Mouse (Mus musculus): ENCODE data around the gene Macrod1. TPM values are rescaled to one million over a fixed set of nuclear protein-coding genes. Genes with fewer than 3 reads are reported as not detected.

The Macrod1 gene
- polyA plus RNA-seq, 1 experiment = 22.2 TPM

GRCm38 (mm10) chr19:7166767-7167166 lies 110.2 kb downstream of the Macrod1 start:
- H3K4me3 ChIP-seq (ENCODE audit: insufficient read depth, low read length) = no peak overlapping the region; the same call in 1 of the 2 replicates
- TF ChIP-seq CTCF (IDR thresholded peaks at IDR 0.05; ENCODE audit: extremely low read depth, insufficient read depth, low read length) (no peak), POLR2A (IDR thresholded peaks at IDR 0.05; ENCODE audit: extremely low read depth, insufficient read depth, low read length) (no peak)

DNA sequence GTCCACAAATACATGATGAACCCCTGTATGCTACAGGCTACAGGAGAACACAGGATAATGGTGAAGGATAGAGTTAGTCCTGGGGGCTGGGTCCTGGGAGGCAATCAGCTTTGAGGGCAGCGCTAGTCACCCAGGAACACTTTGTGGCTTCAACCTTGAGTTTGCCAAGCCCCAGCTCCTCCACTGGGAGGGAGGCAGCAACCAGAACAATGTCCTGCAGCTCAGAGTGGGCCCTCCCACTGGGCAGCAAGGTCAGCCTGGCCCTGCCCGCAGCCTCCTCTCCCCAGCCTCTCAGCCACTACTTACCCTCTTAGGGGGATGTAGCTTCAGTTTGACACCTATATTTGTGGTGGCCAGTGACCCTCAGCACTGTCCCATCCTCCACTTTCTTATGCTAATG lies 111.8 kb downstream of the Macrod1 start:
- TF ChIP-seq CTCF (IDR thresholded peaks at IDR 0.05; ENCODE audit: extremely low read depth, insufficient read depth, low read length) = no peak
- no peak for TF ChIP-seq POLR2A (IDR thresholded peaks at IDR 0.05; ENCODE audit: extremely low read depth, insufficient read depth, low read length)
- Histone ChIP-seq H3K27ac (ENCODE audit: insufficient read depth, low read length) (no peak overlapping the region), H3K4me1 (ENCODE audit: control insufficient read depth, insufficient read depth, low read length) (peaks cover 4% of the 10 kb centered on the region; the same call in 1 of the 2 replicates), H3K4me3 (ENCODE audit: insufficient read depth, low read length) (no peak overlapping the region)

More at GRCm38 (mm10) chr19:7166767-7167166, 110.2 kb downstream of the Macrod1 start:
- Histone ChIP-seq H3K4me1 (ENCODE audit: control insufficient read depth, insufficient read depth, low read length) (peaks cover 3% of the 10 kb centered on the region; the same call in 1 of the 2 replicates), H3K27ac (ENCODE audit: insufficient read depth, low read length) (no peak overlapping the region)

DNA sequence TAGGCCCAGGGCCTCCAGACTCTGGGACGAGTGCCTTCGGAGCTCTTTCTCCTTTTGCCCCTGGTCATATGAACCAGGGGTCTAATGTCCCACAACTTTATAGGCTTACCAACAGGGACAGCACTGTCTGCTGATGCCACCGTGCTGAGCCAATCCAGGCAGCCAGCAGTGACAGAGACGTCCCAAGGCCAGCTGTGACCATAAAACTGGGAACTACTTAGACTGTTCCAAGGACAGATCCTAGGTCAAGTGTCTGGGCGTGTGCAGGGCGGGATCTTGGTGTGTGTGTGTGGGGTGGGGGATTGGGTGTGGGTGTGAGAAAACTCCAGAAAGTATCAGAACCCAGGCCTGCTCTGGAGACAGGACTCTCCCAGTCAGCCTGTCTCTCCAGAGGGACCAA lies 114.3 kb downstream of the Macrod1 start:
- no peak for TF ChIP-seq POLR2A (IDR thresholded peaks at IDR 0.05; ENCODE audit: extremely low read depth, insufficient read depth, low read length)
- no peak for TF ChIP-seq CTCF (IDR thresholded peaks at IDR 0.05; ENCODE audit: extremely low read depth, insufficient read depth, low read length)
- Histone ChIP-seq H3K27ac (ENCODE audit: insufficient read depth, low read length) (no peak overlapping the region), H3K4me3 (ENCODE audit: insufficient read depth, low read length) (no peak overlapping the region), H3K4me1 (ENCODE audit: control insufficient read depth, insufficient read depth, low read length) (0 out of 2 replicates have a peak, but pooled peaks cover 1% of the 10 kb centered on the region)

DNA sequence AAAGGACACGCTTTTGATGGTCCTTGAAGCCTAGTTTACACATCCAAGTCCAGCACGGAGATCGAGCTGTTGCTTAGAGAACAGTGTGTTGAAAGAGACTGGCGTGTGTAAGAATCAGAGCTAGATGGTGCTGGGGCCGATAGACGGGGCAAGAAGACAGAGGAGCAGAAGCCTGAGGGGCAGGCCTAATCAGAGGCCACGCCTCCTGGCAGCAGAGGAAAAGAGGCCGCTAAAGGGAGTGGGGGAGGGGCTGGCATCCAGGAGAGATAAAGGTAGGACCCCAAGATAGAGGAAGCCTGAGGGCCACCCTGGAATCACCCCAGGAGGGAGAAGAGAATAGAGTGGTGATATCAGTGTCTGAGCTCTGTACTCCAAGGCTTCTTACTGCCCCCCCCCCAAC lies 114.8 kb downstream of the Macrod1 start:
- 0 out of 2 replicates have a peak, but pooled peaks cover 1% of the 10 kb centered on the region for H3K4me1 ChIP-seq (ENCODE audit: control insufficient read depth, insufficient read depth, low read length)
- no peak overlapping the region for H3K27ac ChIP-seq (ENCODE audit: insufficient read depth, low read length)
- no peak overlapping the region for H3K4me3 ChIP-seq (ENCODE audit: insufficient read depth, low read length)
- TF ChIP-seq CTCF (IDR thresholded peaks at IDR 0.05; ENCODE audit: extremely low read depth, insufficient read depth, low read length) = no peak
- TF ChIP-seq POLR2A (IDR thresholded peaks at IDR 0.05; ENCODE audit: extremely low read depth, insufficient read depth, low read length) = no peak

DNA sequence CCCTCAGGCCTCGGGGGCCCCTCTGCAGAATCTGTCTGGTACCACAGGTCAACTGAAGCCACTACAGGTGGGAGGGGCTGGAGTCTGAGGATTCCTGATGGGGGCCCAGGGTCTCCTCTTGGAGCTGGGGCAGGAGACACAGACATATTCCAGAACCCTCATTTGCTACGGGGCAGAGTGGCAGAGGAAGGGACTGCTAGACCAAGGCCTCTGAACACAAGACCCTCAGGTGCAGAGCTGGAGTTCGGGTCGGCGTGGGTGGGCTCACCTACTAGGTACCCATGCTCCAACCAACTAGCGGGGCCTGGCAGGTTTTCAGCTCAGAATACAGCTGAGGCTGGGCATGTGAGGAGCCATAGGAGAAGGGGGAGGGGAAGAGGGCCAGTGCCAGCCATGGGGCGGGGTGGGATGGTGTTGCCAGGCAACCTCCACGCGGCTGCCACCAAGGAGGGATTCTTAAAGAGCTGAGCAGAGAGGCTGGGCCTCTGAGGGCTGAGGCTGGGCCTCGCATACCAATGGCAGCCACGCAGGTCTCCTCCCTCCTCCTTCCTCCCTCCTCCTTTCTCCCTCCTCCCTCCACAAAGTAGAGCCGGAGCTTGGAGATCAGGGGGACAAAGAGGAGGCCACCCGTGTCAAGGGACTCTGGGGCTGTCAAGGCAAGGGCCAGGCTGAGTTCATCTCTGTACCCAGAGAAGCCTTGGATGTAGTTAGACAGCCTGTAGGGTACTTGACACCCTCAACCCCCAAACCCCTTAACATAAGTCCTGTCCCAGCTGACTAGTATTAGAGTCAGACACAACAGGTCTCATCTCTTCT lies 115.6 kb downstream of the Macrod1 start:
- TF ChIP-seq POLR2A (IDR thresholded peaks at IDR 0.05; ENCODE audit: extremely low read depth, insufficient read depth, low read length) (no peak), CTCF (IDR thresholded peaks at IDR 0.05; ENCODE audit: extremely low read depth, insufficient read depth, low read length) (no peak)
- Histone ChIP-seq H3K4me1 (ENCODE audit: control insufficient read depth, insufficient read depth, low read length) (0 out of 2 replicates have a peak, but pooled peaks cover 1% of the 10 kb centered on the region), H3K27ac (ENCODE audit: insufficient read depth, low read length) (no peak overlapping the region), H3K4me3 (ENCODE audit: insufficient read depth, low read length) (no peak overlapping the region)

GRCm38 (mm10) chr19:7176041-7176696 lies 119.6 kb downstream of the Macrod1 start:
- Histone ChIP-seq H3K4me3 (ENCODE audit: insufficient read depth, low read length) (no peak overlapping the region), H3K4me1 (ENCODE audit: control insufficient read depth, insufficient read depth, low read length) (0 out of 2 replicates have a peak, but pooled peaks cover 4% of the 10 kb centered on the region)
- no peak for TF ChIP-seq CTCF (IDR thresholded peaks at IDR 0.05; ENCODE audit: extremely low read depth, insufficient read depth, low read length)
- TF ChIP-seq POLR2A (IDR thresholded peaks at IDR 0.05; ENCODE audit: extremely low read depth, insufficient read depth, low read length) = no peak

DNA sequence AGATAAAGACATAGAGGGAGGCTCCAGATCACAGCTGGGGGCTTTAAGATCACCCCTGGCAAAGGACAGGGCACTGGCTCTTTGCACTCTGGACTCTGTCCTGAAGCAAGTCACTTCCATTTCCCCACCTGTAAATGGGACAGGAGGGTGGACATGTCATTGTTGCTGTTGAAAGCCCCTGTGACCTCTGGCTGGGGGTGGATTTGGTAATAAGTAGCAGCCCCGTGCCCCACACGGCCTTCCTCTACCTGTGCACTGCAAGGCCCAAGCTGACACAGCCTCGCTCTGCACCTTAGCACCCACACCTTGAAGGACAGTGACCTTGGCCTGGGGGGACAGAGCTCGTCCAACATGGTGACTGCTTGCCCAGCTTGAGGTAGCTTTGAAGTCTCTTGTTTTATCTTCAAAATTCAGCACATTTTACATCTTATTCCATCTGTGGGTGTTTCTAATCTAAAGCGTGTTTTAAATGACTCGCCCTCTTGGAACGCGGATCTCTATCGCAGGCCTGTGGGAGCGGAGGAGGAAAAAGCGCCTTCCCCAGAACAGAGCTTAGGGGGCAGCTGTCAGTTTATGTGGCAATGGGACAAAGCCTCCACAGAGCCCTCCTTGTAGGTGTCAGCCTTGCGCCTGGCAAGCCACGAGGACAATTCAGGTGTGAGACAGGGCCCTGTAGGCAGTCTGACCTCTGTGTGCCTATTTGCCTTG lies 121.3 kb downstream of the Macrod1 start:
- TF ChIP-seq CTCF (IDR thresholded peaks at IDR 0.05; ENCODE audit: extremely low read depth, insufficient read depth, low read length) = no peak
- TF ChIP-seq POLR2A (IDR thresholded peaks at IDR 0.05; ENCODE audit: extremely low read depth, insufficient read depth, low read length) = no peak
- Histone ChIP-seq H3K4me1 (ENCODE audit: control insufficient read depth, insufficient read depth, low read length) (0 out of 2 replicates have a peak, but pooled peaks cover 3% of the 10 kb centered on the region), H3K4me3 (ENCODE audit: insufficient read depth, low read length) (no peak overlapping the region), H3K27ac (ENCODE audit: insufficient read depth, low read length) (no peak overlapping the region)

More at GRCm38 (mm10) chr19:7176041-7176696, 119.6 kb downstream of the Macrod1 start:
- no peak overlapping the region for H3K27ac ChIP-seq (ENCODE audit: insufficient read depth, low read length)

DNA sequence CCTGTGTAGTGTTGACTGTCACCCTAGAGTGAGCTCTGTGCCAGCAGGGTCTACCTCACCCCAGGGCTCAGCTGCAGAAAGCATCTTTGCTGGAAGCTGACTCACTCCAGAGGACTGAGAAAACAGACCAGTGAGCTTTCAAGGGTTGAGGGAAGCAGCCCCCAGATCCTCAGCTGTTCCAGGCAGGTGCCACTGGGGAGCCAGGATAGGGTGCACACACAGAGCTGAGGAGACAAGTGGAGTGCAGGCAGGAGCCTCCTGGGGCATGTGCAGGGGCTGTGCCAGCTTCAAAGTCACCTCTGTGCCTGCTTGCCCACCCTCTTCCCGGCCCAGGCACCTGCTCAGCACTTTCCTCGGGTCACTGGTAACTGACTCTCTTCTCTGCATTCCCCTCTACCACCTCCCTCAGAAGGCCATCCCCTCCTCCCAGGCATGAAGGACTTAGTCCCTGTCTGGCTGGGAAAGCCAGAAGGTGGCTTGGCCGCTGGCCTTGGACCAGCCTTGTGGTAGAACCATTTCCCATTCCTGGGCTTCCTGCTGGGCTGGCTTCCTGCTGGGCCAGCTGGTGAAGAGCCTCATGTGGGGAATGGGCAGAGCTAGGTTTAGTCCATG lies 122.3 kb downstream of the Macrod1 start:
- TF ChIP-seq CTCF (IDR thresholded peaks at IDR 0.05; ENCODE audit: extremely low read depth, insufficient read depth, low read length) (no peak), POLR2A (IDR thresholded peaks at IDR 0.05; ENCODE audit: extremely low read depth, insufficient read depth, low read length) (no peak)
- H3K27ac ChIP-seq (ENCODE audit: insufficient read depth, low read length) = no peak overlapping the region
- 0 out of 2 replicates have a peak, but pooled peaks cover 3% of the 10 kb centered on the region for H3K4me1 ChIP-seq (ENCODE audit: control insufficient read depth, insufficient read depth, low read length)
- no peak overlapping the region for H3K4me3 ChIP-seq (ENCODE audit: insufficient read depth, low read length)
